Mouse (Mus musculus): ENCODE measurements around the gene Manf. TPM values are rescaled to one million over a fixed set of nuclear protein-coding genes. Genes with fewer than 3 reads are reported as not detected.

The Manf gene
- total and polyA plus RNA-seq, 3 experiments: 181 to 358 (median 292) TPM

- H3K36me3 ChIP-seq (replicated peaks in 1 of 2; ENCODE audit: control insufficient read depth in 1 of 2, insufficient read depth in 1 of 2, low read length in 1 of 2): peaks cover 39 to 70% of the 10 kb centered on the region in 2 experiments
- peaks cover 20 to 58% of the 10 kb centered on the region in 2 experiments; a peak in 3 of 4 replicates for H3K4me1 ChIP-seq (ENCODE audit: control insufficient read depth in 1 of 2, insufficient read depth in 2 of 2)
- dilution Hi-C loops (cut with MboI; ENCODE audit: extremely low pct_ligation_motif_present, extremely low pct_unique_long_range_greater_than_20kb, low sequenced_read_pairs): no loop called here
- in situ Hi-C loops (cut with MboI; ENCODE audit: low pct_ligation_motif_present, low pct_unique_long_range_greater_than_20kb, low sequenced_read_pairs): no loop called here
- no peak overlapping the region for H3K4me2 ChIP-seq (ENCODE audit: insufficient read depth, low read depth, poor library complexity, severe bottlenecking)
- TF ChIP-seq POLR2AphosphoS2 (IDR thresholded peaks at IDR 0.05; ENCODE audit: low read depth, low read length): no peak
- no peak for TF ChIP-seq E2F4 (IDR thresholded peaks at IDR 0.05; ENCODE audit: insufficient replicate concordance, low read depth, low read length)
- no peak for TF ChIP-seq ELF1 (IDR thresholded peaks at IDR 0.05; ENCODE audit: low read depth, low read length)
- no peak for TF ChIP-seq ZC3H11A (IDR thresholded peaks at IDR 0.05; ENCODE audit: low read depth, low read length)
- no peak for TF ChIP-seq IRF4 (IDR thresholded peaks at IDR 0.05; ENCODE audit: low read depth, low read length)
- TF ChIP-seq ETS1 (conservative IDR thresholded peaks at IDR 0.05; ENCODE audit: low read depth, low read length): no peak
- TF ChIP-seq MAFK (IDR thresholded peaks at IDR 0.05; ENCODE audit: insufficient replicate concordance, low read length): no peak
- TF ChIP-seq MAZ (IDR thresholded peaks at IDR 0.05; ENCODE audit: low read depth, low read length): no peak
- no peaks in the 10 kb centered on the region for H3K9me3 ChIP-seq (replicated peaks; ENCODE audit: low read length)
- H3K4me3 ChIP-seq (replicated peaks in 1 of 3; ENCODE audit: low read depth in 2 of 3, low read length in 2 of 3, poor library complexity in 1 of 3): no peak overlapping the region
- no peak for DNase-seq (ENCODE audit: extremely low read depth)
- no peaks in the 10 kb centered on the region for H3K27me3 ChIP-seq (replicated peaks)
- no peak overlapping the region for H3K9ac ChIP-seq (ENCODE audit: insufficient read depth, low read depth)
- peaks cover 36% of the 10 kb centered on the region for H3K79me2 ChIP-seq (replicated peaks; ENCODE audit: control insufficient read depth, extremely low read depth, insufficient read depth, poor library complexity, severe bottlenecking)
- no peak overlapping the region for H3K27ac ChIP-seq (ENCODE audit: insufficient read depth, low read depth)
Observed at GRCm38 (mm10) chr9:106883085-106883484, 8.7 kb downstream of the Manf start.

- no peak for TF ChIP-seq IRF4 (IDR thresholded peaks at IDR 0.05; ENCODE audit: low read depth, low read length)
- no peak for TF ChIP-seq MXI1 (IDR thresholded peaks at IDR 0.05; ENCODE audit: low read depth, low read length)
- TF ChIP-seq RCOR1 (conservative IDR thresholded peaks at IDR 0.05; ENCODE audit: low read depth, low read length): no peak
- no peak for TF ChIP-seq CHD2 (IDR thresholded peaks at IDR 0.05; ENCODE audit: low read length)
- no peak for TF ChIP-seq USF1 (IDR thresholded peaks at IDR 0.05; ENCODE audit: low read depth, low read length)
- no peak for TF ChIP-seq TCF12 (IDR thresholded peaks at IDR 0.05; ENCODE audit: low read depth, low read length)
- TF ChIP-seq MAZ (IDR thresholded peaks at IDR 0.05; ENCODE audit: low read depth, low read length): no peak
- TF ChIP-seq MAFK (IDR thresholded peaks at IDR 0.05; ENCODE audit: insufficient replicate concordance, low read length): no peak
- no peak for TF ChIP-seq SMC3 (IDR thresholded peaks at IDR 0.05; ENCODE audit: low read depth, low read length)
- no peak for TF ChIP-seq RAD21 (IDR thresholded peaks at IDR 0.05; ENCODE audit: low read depth, low read length)
- no peak for TF ChIP-seq ZKSCAN1 (IDR thresholded peaks at IDR 0.05; ENCODE audit: borderline replicate concordance, low read depth, low read length)
- no peak for TF ChIP-seq GABPA (IDR thresholded peaks at IDR 0.05; ENCODE audit: insufficient replicate concordance, low read depth, low read length)
- no peak for TF ChIP-seq BHLHE40 (IDR thresholded peaks at IDR 0.05; ENCODE audit: low read depth, low read length)
- no peak for TF ChIP-seq ETS1 (conservative IDR thresholded peaks at IDR 0.05; ENCODE audit: low read depth, low read length)
- Histone ChIP-seq H3K4me3 (replicated peaks in 1 of 3; ENCODE audit: low read depth in 2 of 3, low read length in 2 of 3, poor library complexity in 1 of 3) (no peak overlapping the region), H3K9ac (ENCODE audit: insufficient read depth, low read depth) (no peak overlapping the region), H3K36me3 (replicated peaks in 1 of 2; ENCODE audit: control insufficient read depth in 1 of 2, insufficient read depth in 1 of 2, low read length in 1 of 2) (peaks cover 43 to 73% of the 10 kb centered on the region in 2 experiments), H3K79me2 (replicated peaks; ENCODE audit: control insufficient read depth, extremely low read depth, insufficient read depth, poor library complexity, severe bottlenecking) (peaks cover 36% of the 10 kb centered on the region), H3K4me1 (ENCODE audit: control insufficient read depth in 1 of 2, insufficient read depth in 2 of 2) (peaks cover 20 to 50% of the 10 kb centered on the region in 2 experiments; a peak in 3 of 4 replicates), H3K27ac (ENCODE audit: insufficient read depth, low read depth) (peak overlapping the region; percentile 7; the same call in 1 of the 2 replicates), H3K4me2 (ENCODE audit: insufficient read depth, low read depth, poor library complexity, severe bottlenecking) (no peak overlapping the region), H3K27me3 (replicated peaks) (no peaks in the 10 kb centered on the region), H3K9me3 (replicated peaks; ENCODE audit: low read length) (no peaks in the 10 kb centered on the region)
- DNase-seq (ENCODE audit: extremely low read depth): no peak
- dilution Hi-C loops (cut with MboI; ENCODE audit: extremely low pct_ligation_motif_present, extremely low pct_unique_long_range_greater_than_20kb, low sequenced_read_pairs) (no loop called here), in situ Hi-C loops (cut with MboI; ENCODE audit: low pct_ligation_motif_present, low pct_unique_long_range_greater_than_20kb, low sequenced_read_pairs) (no loop called here)
Observed at GRCm38 (mm10) chr9:106882176-106882575, 9.6 kb downstream of the Manf start.

All from CH12.LX (cell line).